Comparison of ENCODE assay signal across 17 mouse cellular contexts in the genomic region with DNA sequence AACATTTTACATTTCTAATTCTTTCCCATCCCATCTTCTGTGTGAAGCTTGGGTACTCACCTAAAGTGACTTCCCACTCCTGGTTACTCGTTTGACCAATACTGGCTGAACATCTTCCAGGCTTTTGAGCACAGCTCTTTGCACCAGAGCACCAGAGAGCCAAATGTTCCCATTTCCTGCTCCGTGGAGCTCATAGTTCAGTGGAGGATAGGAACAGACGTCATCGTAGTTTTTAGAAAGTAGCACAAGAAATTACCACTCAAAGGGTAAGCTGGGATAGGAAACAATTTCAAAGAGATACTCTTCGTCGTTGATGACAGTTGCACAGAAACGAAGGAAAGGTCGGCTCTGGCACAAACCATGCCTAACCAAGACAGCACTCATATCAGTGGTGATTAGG.
"Had no signal": no experiment of that assay in that cellular context is flagged by ENCODE, and none has a peak within 500 bp of the region (broad histone marks: within the 10 kb centered on the region; RNA-seq: fewer than 3 reads in every experiment).

No protein-coding gene starts in this region.

- H3K4me1 ChIP-seq: lung, embryonic 15.5 days; megakaryocyte, embryonic 14.5 days; neural tube, embryonic 12.5 days; stomach, embryonic 15.5 days had no signal

- H3K9ac ChIP-seq: lung, embryonic 15.5 days; midbrain, embryonic 13.5 days; midbrain, embryonic 15.5 days; neural tube, embryonic 12.5 days; stomach, embryonic 15.5 days had no signal

- H3K4me3 ChIP-seq: lung, embryonic 15.5 days; megakaryocyte, embryonic 14.5 days; midbrain, embryonic 13.5 days; midbrain, embryonic 15.5 days; neural tube, embryonic 12.5 days; stomach, embryonic 15.5 days had no signal

- H3K27ac ChIP-seq: lung, embryonic 15.5 days; macrophage; midbrain, embryonic 13.5 days; midbrain, embryonic 15.5 days; neural tube, embryonic 12.5 days; stomach, embryonic 15.5 days; stomach, postnatal 0 days had no signal

- H3K36me3 ChIP-seq: lung, embryonic 15.5 days; midbrain, embryonic 13.5 days; midbrain, embryonic 15.5 days; neural tube, embryonic 12.5 days; stomach, embryonic 15.5 days had no signal

- ATAC-seq: lung, postnatal 0 days; midbrain, embryonic 13.5 days; midbrain, embryonic 15.5 days had no signal

- H3K4me2 ChIP-seq: lung, embryonic 15.5 days; midbrain, embryonic 11.5 days; midbrain, embryonic 13.5 days; midbrain, embryonic 15.5 days; neural tube, embryonic 12.5 days; stomach, embryonic 15.5 days had no signal

- H3K9me3 ChIP-seq: lung, embryonic 15.5 days; megakaryocyte, embryonic 14.5 days; midbrain, embryonic 13.5 days; midbrain, embryonic 15.5 days; neural tube, embryonic 12.5 days; stomach, embryonic 15.5 days had no signal

- DNase-seq: lung, adult 2 months; lung, postnatal 14 days; lung, postnatal 36 days; right cerebral cortex, postnatal 14 days; thymus, adult 2 months; thymus, postnatal 25 days; thymus, postnatal 4 days had no signal

- H3K27me3 ChIP-seq: lung, embryonic 15.5 days; megakaryocyte, embryonic 14.5 days; midbrain, embryonic 13.5 days; midbrain, embryonic 15.5 days; neural tube, embryonic 12.5 days; stomach, embryonic 15.5 days had no signal
